Mouse (Mus musculus) WW6 (cell line): Measurements from ENCODE around the gene Ptprn2.

ENCODE experiments used
- DNase-seq: peaks from one replicate; pipeline ENCODE4 v3.0.0-alpha.2; 2013; ENCODE audit warnings: low read depth, low spot score

The Ptprn2 gene

GRCm38 (mm10) chr12:116975547-116975946, 490.0 kb downstream of the Ptprn2 start:
- DNase-seq, result no peak

GRCm38 (mm10) chr12:116976981-116977380, 491.5 kb downstream of the Ptprn2 start:
- DNase-seq, result no peak

GRCm38 (mm10) chr12:116978201-116978600, 492.7 kb downstream of the Ptprn2 start:
- DNase-seq, result no peak

GRCm38 (mm10) chr12:116981315-116981714, 495.8 kb downstream of the Ptprn2 start:
- no peak for DNase-seq

GRCm38 (mm10) chr12:116989144-116989543, 503.6 kb downstream of the Ptprn2 start:
- DNase-seq, result no peak

GRCm38 (mm10) chr12:117001546-117002148, 516.1 kb downstream of the Ptprn2 start:
- no peak for DNase-seq

- DNase-seq, result no peak
These were observed 531.5 kb downstream of the Ptprn2 start for GRCm38 (mm10) chr12:117016753-117017595.

GRCm38 (mm10) chr12:117017912-117018311, 532.4 kb downstream of the Ptprn2 start:
- no peak for DNase-seq

GRCm38 (mm10) chr12:117023235-117023634, 537.7 kb downstream of the Ptprn2 start:
- DNase-seq, result no peak

GRCm38 (mm10) chr12:117024916-117025315, 539.4 kb downstream of the Ptprn2 start:
- no peak for DNase-seq

GRCm38 (mm10) chr12:117025676-117026075, 540.2 kb downstream of the Ptprn2 start:
- DNase-seq, result no peak

GRCm38 (mm10) chr12:117027351-117027750, 541.8 kb downstream of the Ptprn2 start:
- no peak for DNase-seq

- DNase-seq, result no peak
These were observed 542.9 kb downstream of the Ptprn2 start for GRCm38 (mm10) chr12:117028333-117028961.

- no peak for DNase-seq
These were observed 547.7 kb downstream of the Ptprn2 start for GRCm38 (mm10) chr12:117033172-117033571.

- DNase-seq, result no peak
These were observed 549.0 kb downstream of the Ptprn2 start for GRCm38 (mm10) chr12:117034506-117034905.

- no peak for DNase-seq
These were observed 549.7 kb downstream of the Ptprn2 start for GRCm38 (mm10) chr12:117035243-117035642.

GRCm38 (mm10) chr12:117039411-117039810, 553.9 kb downstream of the Ptprn2 start:
- DNase-seq, result no peak

- DNase-seq, result no peak
These were observed 555.9 kb downstream of the Ptprn2 start for GRCm38 (mm10) chr12:117041409-117041808.

- DNase-seq, result no peak
These were observed 557.2 kb downstream of the Ptprn2 start for GRCm38 (mm10) chr12:117042706-117043105.

GRCm38 (mm10) chr12:117047384-117048251, 562.1 kb downstream of the Ptprn2 start:
- DNase-seq, result peak; percentile 39

GRCm38 (mm10) chr12:117049829-117050228, 564.3 kb downstream of the Ptprn2 start:
- no peak for DNase-seq
